Mouse (Mus musculus): ENCODE results near the gene Zfp653. TPM values are rescaled to one million over a fixed set of nuclear protein-coding genes. Genes with fewer than 3 reads are reported as not detected.
"Not testable (repeated sequence)": the region's sequence is repeated elsewhere in the genome, so short reads cannot be mapped to it uniquely, and the experiment has no call there.

The Zfp653 gene
- polyA plus RNA-seq, 1 experiment from 2014 or later = 12.6 TPM

GRCm38 (mm10) chr9:22092746-22093145, 21.6 kb upstream of the Zfp653 start:
- Histone ChIP-seq H3K4me2 (replicated peaks) (no peak overlapping the region), H3K27me3 (peaks cover 1% of the 10 kb centered on the region; the same call in 1 of the 2 replicates), H3K9me3 (replicated peaks) (no peaks in the 10 kb centered on the region), H3K4me3 (replicated peaks) (no peak overlapping the region), H3K9ac (no peak overlapping the region), H3K27ac (replicated peaks) (no peak overlapping the region), H3K36me3 (no peaks in the 10 kb centered on the region), H3K4me1 (no peaks in the 10 kb centered on the region)
- ATAC-seq (ENCODE audit: insufficient number of reproducible peaks, low FRiP score, low TSS enrichment, low read depth) = no peak
- 85% methylated on average over 6 of the region's 6 CpGs for WGBS

- no peak overlapping the region for H3K27ac ChIP-seq (replicated peaks)
- no peaks in the 10 kb centered on the region for H3K9me3 ChIP-seq (replicated peaks)
- peaks cover 7% of the 10 kb centered on the region for H3K4me1 ChIP-seq
- H3K36me3 ChIP-seq = no peaks in the 10 kb centered on the region
- WGBS = 84% methylated on average over 7 of the region's 7 CpGs
- H3K4me3 ChIP-seq (replicated peaks) = no peak overlapping the region
- H3K27me3 ChIP-seq = no peaks in the 10 kb centered on the region
- H3K4me2 ChIP-seq (replicated peaks) = no peak overlapping the region
- H3K9ac ChIP-seq = no peak overlapping the region
- ATAC-seq (ENCODE audit: insufficient number of reproducible peaks, low FRiP score, low TSS enrichment, low read depth) = no peak
Measured at GRCm38 (mm10) chr9:22089986-22090385, 18.8 kb upstream of the Zfp653 start.

GRCm38 (mm10) chr9:22089281-22089680, 18.1 kb upstream of the Zfp653 start:
- Histone ChIP-seq H3K9ac (no peak overlapping the region), H3K4me2 (replicated peaks) (no peak overlapping the region), H3K9me3 (replicated peaks) (no peaks in the 10 kb centered on the region), H3K27me3 (no peaks in the 10 kb centered on the region), H3K36me3 (no peaks in the 10 kb centered on the region), H3K4me3 (replicated peaks) (no peak overlapping the region), H3K4me1 (peaks cover 11% of the 10 kb centered on the region), H3K27ac (replicated peaks) (no peak overlapping the region)
- ATAC-seq (ENCODE audit: insufficient number of reproducible peaks, low FRiP score, low TSS enrichment, low read depth) = no peak
- WGBS = over 99% methylated on average over 7 of the region's 7 CpGs

GRCm38 (mm10) chr9:22087034-22087618, 15.9 kb upstream of the Zfp653 start:
- no peak overlapping the region for H3K9ac ChIP-seq

GRCm38 (mm10) chr9:22086012-22086411, 14.8 kb upstream of the Zfp653 start:
- Histone ChIP-seq H3K27me3 (no peaks in the 10 kb centered on the region), H3K4me1 (peaks cover 11% of the 10 kb centered on the region), H3K4me3 (replicated peaks) (peak overlapping the region; percentile 89), H3K4me2 (replicated peaks) (peak overlapping the region; percentile 77), H3K27ac (replicated peaks) (peak overlapping the region; percentile 87; the same call in 1 of the 2 replicates), H3K9me3 (replicated peaks) (no peaks in the 10 kb centered on the region), H3K36me3 (0 out of 2 replicates have a peak, but pooled peaks cover 3% of the 10 kb centered on the region), H3K9ac (peak overlapping the region; percentile 71)
- no peak for ATAC-seq (ENCODE audit: insufficient number of reproducible peaks, low FRiP score, low TSS enrichment, low read depth)
- WGBS = 65% methylated on average over 6 of the region's 6 CpGs

More at GRCm38 (mm10) chr9:22087034-22087618, 15.9 kb upstream of the Zfp653 start:
- ATAC-seq (ENCODE audit: insufficient number of reproducible peaks, low FRiP score, low TSS enrichment, low read depth) = no peak
- Histone ChIP-seq H3K4me1 (peaks cover 11% of the 10 kb centered on the region), H3K9me3 (replicated peaks) (no peaks in the 10 kb centered on the region), H3K4me3 (replicated peaks) (no peak overlapping the region), H3K27ac (replicated peaks) (no peak overlapping the region), H3K27me3 (no peaks in the 10 kb centered on the region), H3K36me3 (0 out of 2 replicates have a peak, but pooled peaks cover 2% of the 10 kb centered on the region), H3K4me2 (replicated peaks) (no peak overlapping the region)
- WGBS = 78% methylated on average over 2 of the region's 2 CpGs

GRCm38 (mm10) chr9:22085022-22085834, 14.1 kb upstream of the Zfp653 start, which contains the start of gene Ecsit:
Gene Ecsit (minus strand): TSS chr9:22085438.
- Histone ChIP-seq H3K27ac (replicated peaks) (peak within 1 kb of the TSS; percentile 87), H3K27me3 (no peaks in the 10 kb centered on the region), H3K36me3 (peaks cover 5% of the 10 kb centered on the region; the same call in 1 of the 2 replicates), H3K9ac (peak within 1 kb of the TSS; percentile 71), H3K4me2 (replicated peaks) (peak within 1 kb of the TSS; percentile 77), H3K4me1 (peaks cover 11% of the 10 kb centered on the region), H3K4me3 (replicated peaks) (peak within 1 kb of the TSS; percentile 89), H3K9me3 (replicated peaks) (no peaks in the 10 kb centered on the region)
- under 1% methylated on average over 48 of the region's 48 CpGs for WGBS
- peak; percentile 97 for ATAC-seq (ENCODE audit: insufficient number of reproducible peaks, low FRiP score, low TSS enrichment, low read depth)

- Histone ChIP-seq H3K9me3 (replicated peaks) (no peaks in the 10 kb centered on the region), H3K9ac (peak overlapping the region; percentile 71), H3K27me3 (no peaks in the 10 kb centered on the region), H3K4me3 (replicated peaks) (peak overlapping the region; percentile 89), H3K4me2 (replicated peaks) (peak overlapping the region; percentile 77), H3K27ac (replicated peaks) (peak overlapping the region; percentile 87), H3K36me3 (peaks cover 7% of the 10 kb centered on the region; the same call in 1 of the 2 replicates), H3K4me1 (peaks cover 11% of the 10 kb centered on the region)
- WGBS = 22% methylated on average over 4 of the region's 4 CpGs
- ATAC-seq (ENCODE audit: insufficient number of reproducible peaks, low FRiP score, low TSS enrichment, low read depth) = no peak
Measured at GRCm38 (mm10) chr9:22084667-22085021, 13.5 kb upstream of the Zfp653 start.

GRCm38 (mm10) chr9:22076223-22076622, 5.0 kb upstream of the Zfp653 start:
- Histone ChIP-seq H3K9me3 (replicated peaks) (no peaks in the 10 kb centered on the region), H3K9ac (no peak overlapping the region), H3K4me2 (replicated peaks) (no peak overlapping the region), H3K27ac (replicated peaks) (no peak overlapping the region), H3K27me3 (no peaks in the 10 kb centered on the region), H3K4me1 (no peaks in the 10 kb centered on the region), H3K36me3 (peaks cover 40% of the 10 kb centered on the region), H3K4me3 (replicated peaks) (no peak overlapping the region)
- ATAC-seq (ENCODE audit: insufficient number of reproducible peaks, low FRiP score, low TSS enrichment, low read depth) = no peak
- 93% methylated on average over 23 of the region's 23 CpGs for WGBS

GRCm38 (mm10) chr9:22075778-22076177, 4.6 kb upstream of the Zfp653 start:
- H3K27me3 ChIP-seq; H3K27ac ChIP-seq (replicated peaks); H3K9ac ChIP-seq; H3K4me2 ChIP-seq (replicated peaks); H3K9me3 ChIP-seq (replicated peaks); H3K4me3 ChIP-seq (replicated peaks); H3K4me1 ChIP-seq; ATAC-seq (ENCODE audit: insufficient number of reproducible peaks, low FRiP score, low TSS enrichment, low read depth): not testable (repeated sequence)
- peaks cover 40% of the 10 kb centered on the region for H3K36me3 ChIP-seq
- 80% methylated on average over 5 of the region's 5 CpGs for WGBS

- H3K4me2 ChIP-seq (replicated peaks) = no peak overlapping the region
- ATAC-seq (ENCODE audit: insufficient number of reproducible peaks, low FRiP score, low TSS enrichment, low read depth) = no peak
- H3K27ac ChIP-seq (replicated peaks) = no peak overlapping the region
- H3K4me3 ChIP-seq (replicated peaks) = no peak overlapping the region
- WGBS = 88% methylated on average over 4 of the region's 4 CpGs
- peaks cover 7% of the 10 kb centered on the region; the same call in 1 of the 2 replicates for H3K4me1 ChIP-seq
- no peaks in the 10 kb centered on the region for H3K9me3 ChIP-seq (replicated peaks)
- peaks cover 45% of the 10 kb centered on the region for H3K36me3 ChIP-seq
- no peak overlapping the region for H3K9ac ChIP-seq
- no peaks in the 10 kb centered on the region for H3K27me3 ChIP-seq
Measured at GRCm38 (mm10) chr9:22072276-22072675, 1.1 kb upstream of the Zfp653 start.

- peak overlapping the region; percentile 83 for H3K4me3 ChIP-seq (replicated peaks)
- peaks cover 7% of the 10 kb centered on the region; the same call in 1 of the 2 replicates for H3K4me1 ChIP-seq
- no peaks in the 10 kb centered on the region for H3K27me3 ChIP-seq
- no peaks in the 10 kb centered on the region for H3K9me3 ChIP-seq (replicated peaks)
- H3K36me3 ChIP-seq = peaks cover 42% of the 10 kb centered on the region
- H3K27ac ChIP-seq (replicated peaks) = peak overlapping the region; percentile 99; the same call in 1 of the 2 replicates
- no peak overlapping the region for H3K9ac ChIP-seq
- ATAC-seq (ENCODE audit: insufficient number of reproducible peaks, low FRiP score, low TSS enrichment, low read depth) = no peak
- WGBS = 64% methylated on average over 4 of the region's 4 CpGs
- H3K4me2 ChIP-seq (replicated peaks) = peak overlapping the region; percentile 57
Measured at GRCm38 (mm10) chr9:22069881-22070553, 1.2 kb downstream of the Zfp653 start.
